Mouse (Mus musculus): ENCODE results near the gene Vax2.
A peak's percentile ranks its signal among the peaks of the same experiment; 100 is the strongest.

The Vax2 gene

DNA sequence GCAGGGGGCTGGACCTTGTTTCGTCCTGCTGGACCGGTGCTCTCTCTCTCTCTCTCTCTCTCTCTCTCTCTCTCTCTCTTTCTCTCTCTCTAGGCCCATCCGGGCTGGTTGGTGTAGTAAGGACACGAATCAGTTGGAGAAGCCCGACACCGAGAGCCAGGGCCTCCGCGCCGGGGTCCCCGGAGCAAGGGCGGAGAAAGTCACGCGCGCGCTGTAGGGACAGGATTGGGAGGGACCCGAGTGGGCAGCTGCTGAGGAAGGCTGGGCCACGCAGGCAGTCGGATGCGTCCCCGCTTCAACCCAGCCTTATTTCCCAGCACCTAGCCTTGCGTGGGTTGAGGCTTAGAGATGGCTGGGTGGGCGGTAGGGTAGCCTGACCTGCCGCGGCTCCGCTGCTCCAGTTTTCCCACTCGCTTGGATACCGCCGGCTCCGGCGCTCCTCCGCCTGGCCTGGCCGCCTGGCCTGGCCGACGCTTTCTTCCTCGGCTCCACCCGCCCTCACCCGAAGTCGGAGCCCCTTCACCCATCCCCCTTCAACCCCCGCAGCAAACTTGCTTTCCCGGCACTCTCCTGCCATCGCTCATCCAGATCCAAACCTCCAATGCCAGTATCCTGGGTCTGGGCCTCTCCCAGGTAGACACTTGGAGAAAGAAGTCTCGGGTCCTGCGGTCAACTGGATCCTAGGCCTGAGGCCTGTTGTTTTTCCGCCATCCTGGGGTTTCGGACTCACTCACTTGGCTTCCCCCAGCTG is 836 bp downstream of the Vax2 start:
- DNase-seq (ENCODE audit: low spot score): no peak

DNA sequence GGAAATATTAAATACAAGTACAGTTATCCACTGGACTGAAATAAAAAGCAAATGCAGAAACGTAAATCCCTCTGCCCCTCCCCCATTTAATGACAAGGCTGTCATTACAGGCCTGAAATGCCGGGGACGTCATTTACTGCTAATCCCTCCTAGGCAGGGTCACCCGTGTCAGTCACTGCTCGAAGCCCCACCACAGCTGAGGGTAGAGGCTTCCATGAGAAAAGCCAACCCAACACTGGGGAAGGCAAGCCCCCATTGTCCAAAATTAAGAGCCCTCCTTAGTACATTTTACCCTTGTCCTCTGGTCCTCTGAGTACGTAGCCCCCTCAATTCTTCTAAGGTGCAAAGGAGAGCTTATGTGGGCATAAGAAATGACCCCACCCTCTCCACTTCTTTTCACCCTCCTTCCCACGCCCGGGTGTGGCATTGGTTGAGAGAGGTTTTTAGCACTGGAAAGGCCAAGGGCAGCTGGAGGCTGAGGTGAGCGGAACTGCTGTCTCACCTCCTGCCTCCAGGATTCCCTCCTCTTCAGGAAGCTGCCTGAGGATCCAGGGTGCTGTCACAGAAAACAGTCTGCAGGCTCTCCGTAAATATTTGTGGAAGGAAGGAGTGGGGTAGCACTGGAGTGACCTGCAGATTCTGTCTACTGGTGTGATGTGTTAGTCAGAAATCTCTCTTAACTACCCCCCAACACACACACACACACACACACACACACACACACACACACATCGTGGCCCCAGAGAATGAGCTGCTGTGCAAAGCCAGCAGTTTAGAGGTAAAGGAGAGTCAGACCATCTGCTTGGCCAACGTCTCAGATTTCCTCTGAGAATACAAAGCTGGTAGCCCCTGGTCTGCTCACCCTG is 2.4 kb downstream of the Vax2 start:
- no peak for DNase-seq (ENCODE audit: low spot score)

DNA sequence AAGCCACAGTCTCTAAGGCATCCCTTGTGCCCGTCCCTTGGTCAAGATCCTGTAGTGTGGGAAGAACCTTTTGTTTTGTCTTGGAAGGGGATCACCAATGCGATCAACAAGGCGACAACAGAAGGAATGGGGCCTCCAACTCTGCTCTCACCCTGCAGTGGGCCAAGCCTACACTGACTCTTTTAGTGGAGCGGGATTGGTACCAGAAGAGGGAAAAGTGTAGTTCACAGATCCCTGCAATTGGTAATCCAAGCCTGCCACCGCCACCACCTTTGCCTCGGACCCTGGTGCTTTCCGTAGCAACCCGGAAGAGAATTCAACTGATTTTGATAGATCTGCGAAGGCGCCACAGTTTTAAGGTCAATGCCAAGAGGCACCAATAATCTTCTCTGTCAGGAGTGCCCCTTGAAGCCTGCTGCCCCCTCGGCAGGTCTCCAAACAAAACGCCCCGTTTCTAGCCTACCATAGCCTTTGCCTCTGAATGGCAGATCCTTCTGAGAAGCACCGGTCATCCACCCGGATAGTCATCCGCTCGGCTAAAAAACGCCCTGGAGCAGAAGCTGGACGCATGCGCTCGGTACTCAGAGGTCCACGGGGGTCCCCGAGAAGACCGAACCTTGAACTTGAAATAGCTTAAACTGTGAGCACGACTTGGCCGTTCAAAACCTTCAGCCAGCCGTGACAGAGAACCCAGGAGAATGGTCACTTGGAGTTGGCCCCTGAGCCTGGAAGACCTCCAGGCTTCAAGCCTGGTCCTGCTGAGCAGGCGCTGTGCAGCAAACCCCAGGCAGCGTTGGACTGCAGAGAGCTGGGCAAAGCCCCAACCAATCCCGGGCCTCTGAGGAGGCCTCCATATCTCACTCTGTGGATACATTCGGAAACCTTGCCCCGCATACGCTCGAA is 3.4 kb downstream of the Vax2 start:
- DNase-seq (ENCODE audit: low spot score): no peak

DNA sequence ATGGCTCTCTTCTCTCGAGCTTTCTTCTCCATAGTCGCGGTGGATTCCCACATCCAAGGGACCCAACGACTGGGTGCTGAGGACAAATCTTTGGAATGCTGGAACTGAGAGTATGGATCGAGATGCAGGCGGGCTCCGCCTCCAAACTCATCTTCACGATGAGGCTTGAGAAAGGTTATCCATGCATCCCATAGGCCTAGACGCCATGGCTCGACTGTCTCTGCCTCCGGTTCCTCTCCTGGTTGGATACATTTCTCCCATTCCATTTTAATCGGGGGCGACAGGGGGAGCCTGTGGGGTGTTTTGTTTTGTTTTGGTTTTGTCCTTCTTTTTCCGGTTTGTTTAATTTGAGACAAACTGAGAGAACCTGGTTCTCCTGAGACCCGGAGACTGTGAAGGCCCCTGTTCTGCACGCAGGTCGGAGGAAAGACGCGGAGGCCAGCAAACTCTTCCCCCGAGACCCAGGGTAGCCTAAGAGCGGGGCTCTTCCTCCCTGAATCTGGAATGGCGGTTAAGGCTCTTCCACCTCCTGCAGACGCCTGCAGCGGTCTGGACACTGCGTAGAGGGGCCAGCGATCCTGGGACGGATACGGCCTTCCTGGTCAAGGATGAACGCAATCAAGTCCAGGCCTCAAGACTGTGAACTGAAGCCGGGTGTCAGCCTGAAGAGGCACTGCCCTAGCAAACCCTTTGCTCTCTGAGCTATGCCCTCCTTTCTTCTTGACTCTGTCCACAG is 4.6 kb downstream of the Vax2 start:
- no peak for DNase-seq (ENCODE audit: low spot score)

DNA sequence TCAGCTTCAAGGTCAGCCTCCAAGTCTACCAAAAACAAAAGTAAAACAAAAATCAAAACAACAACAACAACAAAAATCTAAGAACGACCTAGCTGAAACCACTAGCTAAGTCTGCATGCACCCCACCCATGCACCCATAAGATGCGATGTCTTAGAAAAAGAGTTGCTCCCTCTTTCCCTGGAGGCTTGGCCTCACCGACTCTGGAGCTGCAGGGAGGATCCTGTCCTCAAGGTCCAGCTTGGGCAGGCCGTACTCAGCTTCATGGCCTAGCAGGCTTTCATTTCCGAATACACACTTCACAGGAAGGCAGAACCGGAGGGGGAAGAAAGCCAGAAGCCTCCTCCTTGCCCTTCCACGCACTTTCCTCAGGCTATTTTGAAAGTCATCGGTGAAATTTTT is 6.0 kb downstream of the Vax2 start:
- DNase-seq (ENCODE audit: low spot score): no peak

DNA sequence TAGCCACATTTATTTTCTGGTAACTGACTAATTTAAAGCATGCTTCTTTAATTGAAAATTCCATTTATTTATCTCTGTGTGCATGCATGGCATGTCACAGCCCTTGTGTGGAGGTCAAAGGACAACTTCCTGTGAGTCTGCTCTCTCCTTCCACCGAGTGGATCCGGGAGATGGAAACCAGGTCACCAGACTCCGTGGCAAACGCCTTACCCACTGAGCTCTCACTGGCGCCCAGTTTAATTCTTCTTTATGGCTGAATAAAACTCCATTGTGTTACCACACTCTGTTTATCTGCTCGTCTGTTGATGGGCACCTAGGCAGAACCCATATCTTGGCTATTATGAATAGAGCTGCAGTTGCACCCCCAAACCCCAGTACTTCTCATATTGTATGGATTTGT is 11.5 kb downstream of the Vax2 start:
- no peak for DNase-seq (ENCODE audit: low spot score)

DNA sequence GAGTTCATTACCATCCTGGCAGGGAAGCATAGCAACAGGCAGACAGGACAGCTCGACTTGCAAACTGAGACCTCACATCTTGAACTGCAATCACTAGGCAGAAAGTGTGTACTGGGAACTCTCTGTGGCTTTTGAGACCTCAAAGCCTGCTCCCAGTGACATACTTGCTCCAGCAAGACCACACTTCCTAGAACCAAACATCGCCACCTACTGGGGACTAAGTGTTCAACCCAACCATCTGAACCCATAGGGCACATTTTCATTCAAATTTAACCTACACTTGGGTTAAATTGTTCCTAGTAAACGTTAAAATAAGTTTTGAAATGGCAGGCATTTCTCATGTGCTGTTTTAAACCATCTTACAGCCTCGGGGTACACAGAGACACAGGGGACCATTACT is 16.1 kb downstream of the Vax2 start:
- peak; percentile 7 for DNase-seq (ENCODE audit: low spot score)

DNA sequence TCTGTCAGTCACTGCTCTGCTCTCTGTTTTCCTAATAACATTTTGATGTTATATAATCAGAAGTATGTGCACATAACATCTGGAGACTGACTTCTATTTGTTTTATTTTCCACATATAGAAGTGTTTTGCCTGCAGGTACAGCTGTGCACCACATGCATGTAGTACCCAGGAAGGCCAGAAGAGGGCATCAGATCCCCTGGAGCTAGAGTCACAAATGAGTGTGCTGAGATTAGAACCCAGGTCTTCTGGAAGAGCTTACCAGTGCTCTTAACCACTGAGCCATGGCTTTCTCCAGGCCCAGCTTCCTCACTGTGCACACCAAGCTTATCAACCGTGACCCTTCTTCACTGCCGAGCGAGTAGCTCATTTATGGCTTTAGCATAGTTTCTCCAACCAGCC is 17.4 kb downstream of the Vax2 start:
- peak; percentile 29 for DNase-seq (ENCODE audit: low spot score)

DNA sequence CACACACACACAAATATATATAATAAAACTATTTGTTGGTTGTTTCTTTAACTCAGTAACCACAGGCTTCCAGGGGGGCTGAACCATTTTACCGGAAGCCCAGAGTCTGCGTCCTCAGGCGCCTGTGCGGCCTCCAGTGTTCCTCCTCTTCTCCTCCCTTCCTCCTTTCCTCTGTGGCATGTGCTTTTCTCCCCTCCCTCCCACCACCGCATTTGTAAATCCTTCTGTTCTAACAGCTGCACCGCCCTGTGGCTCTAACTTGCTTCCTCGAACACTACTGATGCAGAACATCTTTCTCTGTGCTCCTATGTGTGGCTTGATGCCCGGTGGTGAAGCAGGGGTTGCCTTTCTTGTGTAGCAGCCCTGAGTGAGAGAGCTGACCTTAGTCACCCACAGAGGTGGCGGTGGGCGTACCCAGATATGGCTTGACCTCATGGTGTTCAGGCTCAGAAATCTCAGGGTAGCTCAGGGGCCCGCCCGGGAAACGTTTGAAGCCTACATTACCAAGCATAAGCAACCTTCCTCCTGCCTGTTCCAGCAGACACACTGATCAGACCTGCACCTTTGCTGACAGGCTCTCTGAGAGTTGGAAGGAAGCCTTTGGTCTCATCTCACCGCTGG is 18.4 kb downstream of the Vax2 start:
- DNase-seq (ENCODE audit: low spot score): no peak

DNA sequence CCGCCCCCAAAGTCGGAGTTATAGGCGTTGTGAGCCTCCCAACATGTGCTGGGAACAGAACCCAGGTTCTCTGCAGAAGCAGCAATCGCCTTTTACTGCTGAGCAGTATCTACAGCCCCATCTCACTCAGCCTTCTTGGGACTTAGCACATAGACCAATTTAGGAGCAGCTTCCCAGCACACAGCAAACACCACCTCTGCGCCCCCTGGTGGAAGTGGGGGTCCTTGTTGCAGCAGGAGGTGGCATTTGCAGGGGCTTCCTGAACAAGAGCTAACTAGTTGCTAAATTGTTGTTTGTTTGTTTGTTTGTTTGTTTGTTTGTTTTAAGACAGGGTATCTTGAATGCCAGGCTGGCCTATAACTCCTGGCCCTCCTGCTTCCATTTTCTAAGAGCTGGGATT is 20.1 kb downstream of the Vax2 start:
- DNase-seq (ENCODE audit: low spot score): peak; percentile 48

DNA sequence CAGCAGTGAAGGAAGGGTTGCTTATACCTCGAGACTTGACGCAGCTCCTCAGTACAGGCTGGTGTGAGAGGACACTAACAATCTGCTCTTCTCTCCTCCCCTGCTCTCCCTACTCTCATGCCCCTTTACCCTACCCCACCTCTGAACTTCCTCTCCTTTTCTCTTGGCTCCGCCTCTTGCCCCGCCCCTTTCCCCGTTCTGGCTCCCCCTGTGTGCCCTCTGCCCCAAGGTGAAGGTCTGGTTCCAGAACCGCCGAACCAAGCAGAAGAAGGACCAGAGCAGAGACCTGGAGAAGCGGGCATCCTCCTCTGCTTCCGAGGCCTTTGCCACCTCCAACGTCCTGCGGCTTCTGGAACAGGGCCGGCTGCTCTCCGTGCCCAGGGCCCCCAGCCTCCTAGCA is 26.2 kb downstream of the Vax2 start:
- DNase-seq (ENCODE audit: low spot score): no peak

DNA sequence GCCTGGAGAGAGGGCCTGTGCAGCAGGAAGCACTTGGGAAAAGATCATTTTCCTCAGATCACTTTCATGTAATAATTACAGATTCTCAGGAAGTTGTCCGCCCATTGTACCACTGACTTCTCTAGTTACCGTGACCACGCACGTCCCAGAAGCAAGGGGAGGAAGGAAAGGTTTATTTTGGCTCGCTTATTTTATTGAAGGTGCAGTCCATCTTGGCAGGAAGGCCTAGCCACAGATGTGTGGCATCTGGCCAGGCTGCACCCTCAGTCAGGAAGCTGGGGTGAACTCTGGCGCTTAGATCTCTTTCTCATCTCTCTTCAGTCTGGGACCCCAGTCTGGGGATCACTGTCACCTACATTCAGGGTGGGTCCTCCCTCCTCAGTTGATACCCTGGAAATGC is 27.5 kb downstream of the Vax2 start:
- DNase-seq (ENCODE audit: low spot score): no peak

DNA sequence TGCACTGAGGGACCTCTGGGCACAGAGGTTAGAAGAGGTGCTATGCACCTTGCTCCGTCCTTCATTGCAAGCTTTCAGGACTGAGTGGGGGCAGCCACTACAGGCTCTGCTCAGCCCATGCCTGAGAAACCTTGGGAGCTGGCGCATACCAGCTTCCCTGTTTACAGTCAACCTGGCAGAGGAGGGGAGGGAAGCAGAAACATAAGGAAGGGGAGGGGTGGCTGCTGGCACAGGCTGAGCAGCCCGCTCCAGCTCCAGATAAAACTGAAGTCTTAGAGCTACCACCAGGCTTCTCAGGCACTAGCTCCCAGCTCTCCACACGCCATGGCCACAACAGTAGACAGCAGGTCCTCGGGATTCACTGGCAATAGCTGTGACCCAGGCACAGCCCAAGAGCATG is 31.7 kb downstream of the Vax2 start, which contains the start of gene Atp6v1b1:
Atp6v1b1 (plus strand) TSS at position 230 of the 400 bp plus-strand sequence.
- no peak for DNase-seq (ENCODE audit: low spot score)

DNA sequence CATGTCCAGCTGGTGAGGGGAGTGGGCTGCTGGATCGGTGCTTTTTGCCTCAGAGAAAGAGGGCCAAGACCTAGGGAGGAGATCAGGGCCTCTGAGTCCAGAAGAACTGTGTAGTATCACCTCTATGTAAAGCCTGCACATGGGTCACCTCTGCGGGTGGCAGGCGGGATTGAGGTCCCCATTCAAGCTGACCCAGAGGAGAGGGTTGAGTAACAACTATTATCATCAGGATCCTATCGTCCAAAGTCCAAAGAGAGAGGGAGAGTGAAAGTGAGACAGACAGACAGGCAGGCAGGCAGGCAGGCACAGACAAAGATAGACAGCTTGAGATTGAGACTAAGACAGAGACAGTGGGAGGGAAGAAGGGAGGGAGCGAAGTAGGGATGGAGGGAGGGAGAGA is 32.1 kb downstream of the Vax2 start:
- no peak for DNase-seq (ENCODE audit: low spot score)

DNA sequence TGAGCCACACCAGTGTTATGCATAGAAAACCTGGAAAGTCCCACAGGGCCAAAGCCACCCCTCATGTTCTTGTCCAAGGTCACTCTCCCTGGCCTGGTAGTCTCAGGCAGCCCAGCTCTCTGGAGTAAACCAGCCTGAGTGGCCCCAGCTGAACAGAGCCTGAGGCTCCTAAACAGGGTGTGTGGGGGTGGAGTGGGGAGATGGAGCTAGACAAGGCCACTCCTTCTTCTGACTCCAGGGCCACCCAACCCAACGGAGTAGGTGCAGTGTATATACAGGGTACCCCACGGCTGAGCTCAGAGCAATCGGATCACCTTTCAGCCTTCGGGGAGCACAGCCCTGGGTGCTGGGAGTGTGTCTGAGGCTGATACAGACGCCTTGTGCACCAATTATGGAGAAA is 33.1 kb downstream of the Vax2 start:
- DNase-seq (ENCODE audit: low spot score): no peak

DNA sequence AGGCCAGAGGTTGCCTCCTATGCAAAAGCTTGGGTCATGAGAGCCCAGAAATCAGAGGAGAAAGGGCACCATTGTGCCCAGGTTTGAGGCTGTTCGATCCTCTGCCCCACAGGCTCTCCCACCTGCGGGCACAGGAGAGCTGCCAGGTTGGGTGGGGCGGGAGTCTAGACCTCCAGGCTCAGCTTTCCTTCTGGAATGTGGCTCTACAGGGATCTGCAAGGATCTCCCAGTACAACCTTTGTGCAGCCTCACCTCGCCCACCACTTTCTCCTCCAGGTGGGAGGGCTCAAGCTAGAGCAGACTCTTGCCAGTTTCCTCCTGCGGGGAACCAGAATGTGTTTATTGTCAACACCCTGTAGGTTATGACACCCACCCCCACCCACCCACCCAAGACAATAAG is 33.5 kb downstream of the Vax2 start:
- no peak for DNase-seq (ENCODE audit: low spot score)

DNA sequence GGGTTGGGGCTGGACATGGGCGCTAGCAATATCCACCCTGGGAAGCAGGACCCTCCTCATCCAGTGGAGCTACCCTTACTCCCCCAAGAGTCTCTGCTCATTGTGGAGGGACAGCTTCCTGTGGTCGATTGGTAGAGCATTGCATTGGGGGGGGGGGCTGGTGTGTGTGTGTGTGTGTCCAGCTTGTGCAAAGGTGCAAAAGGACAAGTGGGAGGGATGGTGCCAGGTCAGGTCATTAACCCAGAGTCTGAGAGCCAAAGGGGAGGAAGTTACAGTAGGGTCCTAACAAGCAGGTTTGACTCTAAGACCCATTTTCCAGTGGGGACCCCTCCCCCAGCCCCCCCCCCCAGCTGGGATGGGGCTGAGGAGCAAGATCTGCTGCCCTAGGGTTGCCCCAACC is 34.4 kb downstream of the Vax2 start:
- DNase-seq (ENCODE audit: low spot score): no peak

DNA sequence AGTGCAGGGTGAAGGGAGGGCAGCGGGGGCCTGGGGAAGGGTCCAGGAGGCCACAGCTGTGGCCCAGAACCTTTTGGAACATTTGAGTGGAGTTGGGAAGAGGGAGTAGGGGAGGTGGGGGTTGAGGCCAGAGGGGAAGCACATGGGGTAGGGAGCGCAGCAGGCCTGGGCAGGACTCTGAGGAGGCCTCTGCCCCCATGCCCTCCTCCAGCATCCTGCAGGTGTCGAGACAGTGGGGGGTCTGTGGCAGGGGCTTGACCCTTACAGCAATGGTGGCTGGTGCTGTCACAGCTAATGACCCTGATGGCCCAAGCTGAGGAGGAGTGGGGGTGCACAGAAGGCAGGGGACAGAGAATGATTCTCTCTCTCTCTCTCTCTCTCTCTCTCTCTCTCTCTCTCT is 38.2 kb downstream of the Vax2 start:
- DNase-seq (ENCODE audit: low spot score): no peak

DNA sequence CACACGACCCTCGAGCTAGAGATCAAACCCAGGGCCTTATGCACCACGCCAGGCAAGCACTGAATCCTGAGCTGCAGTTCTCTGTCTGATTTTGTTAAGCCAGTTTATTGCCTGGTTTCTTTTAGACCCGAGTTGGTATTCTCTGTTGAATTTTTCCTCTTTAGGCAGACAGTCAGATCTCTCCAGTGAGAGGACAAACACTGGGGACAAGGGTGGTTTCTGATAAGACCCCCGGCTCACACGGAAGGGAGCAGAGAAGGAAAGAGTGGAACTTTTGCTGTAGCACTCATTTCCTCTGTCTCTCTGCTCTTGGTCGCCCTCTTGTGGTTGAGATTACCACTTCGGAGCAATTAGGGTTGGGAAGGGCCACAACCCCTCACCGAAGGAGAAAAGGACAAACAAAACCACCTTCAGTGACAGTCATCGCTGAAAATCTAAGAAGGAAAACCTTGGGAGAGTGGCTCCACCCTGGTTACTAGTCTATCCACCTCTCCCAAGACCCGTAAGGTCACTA is 39.2 kb downstream of the Vax2 start:
- DNase-seq (ENCODE audit: low spot score): peak; percentile 18

DNA sequence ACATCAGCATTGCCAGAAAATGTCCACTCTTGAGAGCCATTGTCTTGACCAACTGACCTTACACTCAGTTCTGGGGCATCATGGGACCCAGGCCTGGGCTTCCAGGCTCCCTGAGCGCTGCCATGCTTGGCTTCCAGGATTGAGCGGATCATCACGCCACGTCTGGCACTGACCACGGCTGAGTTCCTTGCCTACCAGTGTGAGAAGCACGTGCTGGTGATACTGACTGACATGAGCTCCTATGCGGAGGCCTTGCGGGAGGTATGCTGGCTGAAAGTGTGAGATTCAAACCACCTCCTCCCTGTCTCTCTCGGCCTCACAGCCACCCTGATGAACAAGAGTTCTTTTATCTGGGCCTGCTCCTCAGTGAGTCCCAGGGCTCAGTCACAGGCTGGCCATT is 45.0 kb downstream of the Vax2 start:
- no peak for DNase-seq (ENCODE audit: low spot score)

DNA sequence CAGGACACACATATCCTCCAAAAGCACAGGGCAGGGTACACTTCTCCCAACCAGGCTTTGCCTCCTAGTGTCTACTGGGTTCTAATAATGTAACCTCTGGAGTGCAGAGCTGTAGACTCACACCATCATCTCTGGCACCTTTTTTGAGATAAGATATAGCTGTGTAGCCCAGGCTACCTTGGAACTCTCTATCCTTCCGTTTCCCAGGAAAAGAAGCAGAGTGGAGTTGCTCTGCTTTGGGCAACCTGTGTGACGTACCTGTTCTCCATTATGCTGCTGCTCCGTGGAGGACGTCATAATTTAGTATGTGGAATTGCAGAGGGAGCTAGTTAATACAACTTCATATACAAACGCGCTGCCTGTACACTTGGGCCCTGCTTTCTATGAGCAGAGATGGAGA is 51.3 kb downstream of the Vax2 start, which contains the start of gene Ankrd53:
Ankrd53 (plus strand) TSS at position 301 of the 400 bp plus-strand sequence.
- DNase-seq (ENCODE audit: low spot score): no peak
